Mouse (Mus musculus) MEL (cell line): ENCODE measurements around the gene Dtx4. TPM values are rescaled to one million over a fixed set of nuclear protein-coding genes. Genes with fewer than 3 reads are reported as not detected.
A peak's percentile ranks its signal among the peaks of the same experiment; 100 is the strongest.

ENCODE experiments used
- DNase-seq: peaks from one replicate; pipeline ENCODE4 v3.0.0; 2011; ENCODE audit warnings: low read depth, low spot score
- H3K27ac ChIP-seq: 2 replicates; pipeline ENCODE4 v1.5.1; 2012; ENCODE audit warnings: low read depth, mild to moderate bottlenecking, control low read depth, low read length, moderate library complexity; ENCODE audit not compliant: control insufficient read depth
- H3K27me3 ChIP-seq, 2 experiments: fragments of 150-350 bp in 1 of 2; sonication (generic) in 1 of 2; 2 replicates each; pipeline ENCODE4 v1.6.1; 2012; ENCODE audit warnings: low read length in 2 of 2, mild to moderate bottlenecking in 2 of 2, improper control_type of control experiment in 1 of 2, moderate library complexity in 1 of 2; ENCODE audit not compliant: insufficient read depth in 2 of 2, control insufficient read depth in 1 of 2
- H3K36me3 ChIP-seq, 2 experiments: 2 replicates each; pipeline ENCODE4 v1.6.1; 2012 to 2014; ENCODE audit warnings: low read length in 2 of 2, improper control_type of control experiment in 1 of 2, inconsistent platforms in 1 of 2, mild to moderate bottlenecking in 1 of 2; ENCODE audit not compliant: insufficient read depth in 2 of 2, control insufficient read depth in 1 of 2
- H3K4me1 ChIP-seq, 2 experiments: fragments of 150-350 bp in 1 of 2; sonication (generic) in 1 of 2; 2 replicates each; pipeline ENCODE4 v1.6.1; 2012; ENCODE audit warnings: low read length in 2 of 2, improper control_type of control experiment in 1 of 2, mild to moderate bottlenecking in 1 of 2; ENCODE audit not compliant: insufficient read depth in 2 of 2, control insufficient read depth in 1 of 2
- H3K4me3 ChIP-seq, 2 experiments: fragments of 150-350 bp in 1 of 2; sonication (generic) in 1 of 2; 2 replicates each; pipeline ENCODE4 v1.5.1; 2012; ENCODE audit warnings: low read depth in 2 of 2, low read length in 2 of 2, mild to moderate bottlenecking in 2 of 2, moderate library complexity in 2 of 2, control low read depth in 1 of 2, improper control_type of control experiment in 1 of 2; ENCODE audit not compliant: control insufficient read depth in 1 of 2, insufficient read depth in 1 of 2
- H3K79me2 ChIP-seq: 2 replicates; pipeline ENCODE4 v1.6.1; 2012; ENCODE audit warnings: mild to moderate bottlenecking, low read length, moderate library complexity; ENCODE audit not compliant: control insufficient read depth, poor library complexity, insufficient read depth
- H3K9ac ChIP-seq: 2 replicates; pipeline ENCODE4 v1.6.1; 2012; ENCODE audit warnings: low read depth, mild to moderate bottlenecking, control low read depth, low read length, moderate library complexity; ENCODE audit not compliant: control insufficient read depth, poor library complexity, severe bottlenecking
- H3K9me3 ChIP-seq: fragments of 150-350 bp; sonication (generic); replicated peaks from 2 replicates; pipeline ENCODE4 v1.6.1; 2012; ENCODE audit warnings: mild to moderate bottlenecking, low read length, improper control_type of control experiment, moderate library complexity; ENCODE audit not compliant: insufficient read depth
- BHLHE40 ChIP-seq: IDR thresholded peaks from 2 replicates; pipeline ENCODE4 v1.6.1; 2012; ENCODE audit warnings: low read depth, mild to moderate bottlenecking, inconsistent platforms, low read length, improper control_type of control experiment, borderline replicate concordance
- CHD2 ChIP-seq: IDR thresholded peaks from 2 replicates; pipeline ENCODE4 v1.6.1; 2011; ENCODE audit warnings: low read length, improper control_type of control experiment
- ELF1 ChIP-seq: IDR thresholded peaks from 2 replicates; pipeline ENCODE4 v1.6.1; 2014; ENCODE audit warnings: low read depth, mild to moderate bottlenecking, inconsistent platforms, low read length, improper control_type of control experiment, moderate library complexity
- ETS1 ChIP-seq: IDR thresholded peaks from 2 replicates; pipeline ENCODE4 v1.6.1; 2012; ENCODE audit warnings: low read depth, mild to moderate bottlenecking, inconsistent platforms, low read length, improper control_type of control experiment, moderate library complexity
- GATA1 ChIP-seq: IDR thresholded peaks from 2 replicates; pipeline ENCODE4 v1.6.1; 2011; ENCODE audit warnings: low read depth, low read length, improper control_type of control experiment
- MAX ChIP-seq: IDR thresholded peaks from 2 replicates; pipeline ENCODE4 v1.6.1; 2011; ENCODE audit warnings: low read length, improper control_type of control experiment
- MEF2A ChIP-seq: IDR thresholded peaks from 2 replicates; pipeline ENCODE4 v1.6.1; 2014; ENCODE audit warnings: low read depth, mild to moderate bottlenecking, inconsistent platforms, low read length, improper control_type of control experiment; ENCODE audit not compliant: poor library complexity, insufficient replicate concordance, severe bottlenecking; ENCODE audit errors: extremely low read depth
- MYB ChIP-seq: IDR thresholded peaks from 2 replicates; pipeline ENCODE4 v1.6.1; 2011; ENCODE audit warnings: mild to moderate bottlenecking, low read depth, low read length, improper control_type of control experiment
- NRF1 ChIP-seq: IDR thresholded peaks from 2 replicates; pipeline ENCODE4 v1.6.1; 2014; ENCODE audit warnings: low read depth, mild to moderate bottlenecking, inconsistent platforms, low read length, improper control_type of control experiment, moderate library complexity; ENCODE audit not compliant: poor library complexity, insufficient read depth, severe bottlenecking
- RAD21 ChIP-seq: IDR thresholded peaks from 2 replicates; pipeline ENCODE4 v1.6.1; 2011; ENCODE audit warnings: mild to moderate bottlenecking, low read depth, low read length, improper control_type of control experiment
- RCOR1 ChIP-seq: IDR thresholded peaks from 2 replicates; pipeline ENCODE4 v1.6.1; 2012; ENCODE audit warnings: low read depth, mild to moderate bottlenecking, inconsistent platforms, low read length, improper control_type of control experiment
- USF1 ChIP-seq: IDR thresholded peaks from 2 replicates; pipeline ENCODE4 v1.6.1; 2014; ENCODE audit warnings: low read depth, mild to moderate bottlenecking, inconsistent platforms, low read length, improper control_type of control experiment, moderate library complexity
- USF2 ChIP-seq, 2 experiments: IDR thresholded peaks; 2 replicates each; pipeline ENCODE4 v1.6.1; 2011 to 2012; ENCODE audit warnings: improper control_type of control experiment in 2 of 2, low read length in 2 of 2, borderline replicate concordance in 1 of 2, inconsistent platforms in 1 of 2, low read depth in 1 of 2, mild to moderate bottlenecking in 1 of 2; ENCODE audit not compliant: insufficient read depth in 1 of 2
- ZKSCAN1 ChIP-seq: IDR thresholded peaks from 2 replicates; pipeline ENCODE4 v1.6.1; 2012; ENCODE audit warnings: low read depth, mild to moderate bottlenecking, inconsistent platforms, low read length, improper control_type of control experiment, moderate library complexity
- polyA plus RNA-seq, 2 experiments: library from polyadenylated mRNA; stranded (reverse) in 1 of 2; unstranded in 1 of 2; fragments of >175 nt in 1 of 2; fragments of >200 nt in 1 of 2; gene quantifications; 2 replicates each; pipeline versions ENCODE4 v1.2.1 to v1.2.4; 2012; ENCODE audit warnings: low replicate concordance in 2 of 2, low read depth in 1 of 2; ENCODE audit not compliant: insufficient read length in 2 of 2, insufficient read depth in 1 of 2, missing spikeins in 1 of 2
- total RNA-seq: library from RNA; depleted of rRNA; stranded (reverse); fragments of 300-350 nt; gene quantifications from 2 replicates; pipeline ENCODE4 v1.2.3, GENCODE M21; 2012

Gene Dtx4
- total and polyA plus RNA-seq, 3 experiments, result 2.2 to 8.8 TPM; not detected in 1

GRCm38 (mm10) chr19:12517671-12518540 is 16.7 kb upstream of the Dtx4 start (continued):
- no peak for TF ChIP-seq RCOR1
- TF ChIP-seq MEF2A, result no peak
- TF ChIP-seq GATA1, result no peak

- no peak for DNase-seq
- H3K9me3 ChIP-seq, result no peaks in the 10 kb centered on the region
- H3K4me3 ChIP-seq, result no peak overlapping the region
- H3K9ac ChIP-seq, result no peak overlapping the region
- peaks cover 0 to 3% of the 10 kb centered on the region in 2 experiments; a peak in 3 of 4 replicates for H3K27me3 ChIP-seq
- no peak for TF ChIP-seq MAX
- TF ChIP-seq USF1, result no peak
- no peak for TF ChIP-seq CHD2
- TF ChIP-seq NRF1, result no peak
- no peak for TF ChIP-seq RAD21
- no peak for TF ChIP-seq BHLHE40
- TF ChIP-seq GATA1, result no peak
- no peak for TF ChIP-seq ELF1
- TF ChIP-seq ETS1, result no peak
- TF ChIP-seq USF2 (IDR thresholded peaks at IDR 0.05; ENCODE audit: borderline replicate concordance in 1 of 2, insufficient read depth in 1 of 2, low read depth in 1 of 2, low read length in 2 of 2), result no peak
- TF ChIP-seq ZKSCAN1, result no peak
- no peak for TF ChIP-seq MYB
- H3K36me3 ChIP-seq, result no peaks in the 10 kb centered on the region
- no peaks in the 10 kb centered on the region for H3K79me2 ChIP-seq
- H3K27ac ChIP-seq, result no peak overlapping the region
- no peaks in the 10 kb centered on the region for H3K4me1 ChIP-seq
These were observed 13.4 kb upstream of the Dtx4 start for GRCm38 (mm10) chr19:12514621-12515020.

DNA sequence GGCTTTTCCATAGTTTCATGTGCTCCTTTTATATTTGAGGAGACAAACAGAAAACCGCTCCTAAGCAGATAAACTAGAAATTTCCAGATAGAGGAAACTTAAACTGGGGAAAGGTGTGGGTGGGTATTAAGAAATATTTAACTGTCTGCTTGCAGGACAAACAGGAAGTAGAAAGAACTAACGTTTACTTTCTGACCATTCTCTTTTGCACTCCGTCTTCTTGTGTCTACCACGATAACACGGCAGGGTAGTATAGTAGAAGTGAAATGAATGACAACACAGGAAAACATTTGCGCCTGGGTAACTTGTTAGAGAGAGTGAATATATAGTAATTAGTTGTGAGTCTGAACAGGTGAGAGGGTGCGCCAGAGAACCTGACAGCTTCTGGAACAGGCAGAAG is 1.5 kb upstream of the Dtx4 start:
- H3K9ac ChIP-seq, result peak overlapping the region; percentile 47
- no peaks in the 10 kb centered on the region; a peak in 1 of 4 replicates for H3K36me3 ChIP-seq
- peaks cover 3 to 4% of the 10 kb centered on the region in 2 experiments; a peak in 2 of 4 replicates for H3K4me1 ChIP-seq
- no peaks in the 10 kb centered on the region for H3K9me3 ChIP-seq
- no peak overlapping the region for H3K27ac ChIP-seq
- TF ChIP-seq MYB (0 out of 2 replicates have a peak, but pooled peaks have one; percentile 23), USF2 (IDR thresholded peaks at IDR 0.05; ENCODE audit: borderline replicate concordance in 1 of 2, insufficient read depth in 1 of 2, low read depth in 1 of 2, low read length in 2 of 2) (no peak)
- H3K27me3 ChIP-seq, result no peaks in the 10 kb centered on the region
- H3K4me3 ChIP-seq, result peak overlapping the region; percentile 60 to 84
- peak; percentile 58 for DNase-seq
- peaks cover 4% of the 10 kb centered on the region; the same call in 1 of the 2 replicates for H3K79me2 ChIP-seq
